Mouse (Mus musculus) c-Kit-positive CD71-negative TER-119-negative erythroid progenitor cells, embryonic 14.5 days (primary cell): ENCODE results near the gene Eng.

Experiments used
- DNase-seq: peaks from one replicate; pipeline ENCODE4 v3.0.0-alpha.2; 2013; ENCODE audit warnings: low read depth

The Eng gene

DNA sequence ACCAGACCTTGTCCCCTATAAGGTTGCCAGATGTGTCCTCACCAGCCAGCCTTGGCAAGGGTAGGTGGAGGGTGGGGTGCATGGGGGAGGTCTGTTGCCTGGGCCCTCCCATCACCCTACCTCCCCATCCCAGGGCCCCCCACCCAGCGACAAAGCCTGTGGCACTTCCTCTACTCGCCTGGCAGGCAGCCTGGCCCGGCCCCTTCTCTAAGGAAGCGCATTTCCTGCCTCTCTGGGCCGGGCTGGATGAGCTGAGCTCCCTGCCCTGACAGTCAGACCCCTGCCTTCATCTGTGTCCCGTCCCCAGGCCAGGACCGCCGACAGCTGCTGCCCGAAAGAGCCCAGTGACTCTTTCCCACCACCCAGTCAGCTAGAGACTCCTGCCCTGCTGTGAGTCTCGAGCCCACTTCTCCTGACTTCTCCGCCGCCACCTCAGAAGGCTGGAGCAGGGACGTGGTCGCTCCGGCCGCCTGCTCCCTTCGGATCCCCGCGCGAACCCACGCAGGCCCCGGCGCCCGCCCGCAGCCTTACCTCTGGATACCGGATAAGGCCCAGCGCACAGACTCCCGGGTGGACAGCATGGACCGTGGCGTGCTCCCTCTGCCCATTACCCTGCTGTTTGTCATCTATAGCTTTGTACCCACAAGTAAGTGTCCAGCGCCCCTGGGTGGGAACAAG, at the start of gene Eng:
Gene Eng (plus strand): TSS at position 217 of the 678 bp plus-strand sequence.
- DNase-seq: no peak

DNA sequence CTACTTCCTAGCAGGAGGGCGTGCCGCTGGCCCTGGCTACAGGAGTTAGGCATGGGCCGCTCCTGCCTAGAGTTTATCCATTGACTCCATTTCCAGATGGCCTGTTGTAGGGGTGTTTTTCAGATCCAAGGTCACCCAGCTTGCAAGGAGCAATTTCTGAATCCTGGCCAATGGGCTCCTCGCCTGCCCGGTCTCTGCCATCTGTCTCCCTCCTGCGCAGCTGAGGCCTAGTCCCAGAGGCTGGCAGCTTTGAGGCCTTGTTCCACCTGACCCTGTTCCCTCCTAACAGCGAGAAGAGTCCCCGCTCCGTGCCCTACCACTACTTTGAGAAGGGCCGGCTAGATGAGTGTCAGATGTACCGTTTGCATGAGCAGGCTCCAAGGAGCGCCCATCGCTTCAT, 49.7 kb upstream of the Eng start:
- DNase-seq: no peak

DNA sequence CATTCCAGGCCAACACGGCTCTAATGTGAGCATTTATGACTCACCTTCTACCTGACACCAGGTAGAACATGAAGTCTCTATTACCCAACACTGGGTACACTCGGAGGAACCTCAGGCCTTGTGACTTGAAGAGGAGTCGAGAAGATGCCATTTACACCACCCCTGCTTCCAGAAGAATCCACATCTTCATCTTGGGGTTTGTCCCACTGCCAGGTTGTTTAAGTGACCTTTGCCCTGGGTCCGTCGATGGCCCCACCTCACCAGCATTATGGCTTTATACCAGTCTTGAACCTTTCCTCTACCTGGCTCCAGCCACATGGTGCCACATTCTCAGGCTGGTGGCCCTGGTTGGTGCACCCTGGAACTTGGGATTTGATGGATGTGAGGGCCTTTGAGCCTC, 49.1 kb upstream of the Eng start:
- no peak for DNase-seq

DNA sequence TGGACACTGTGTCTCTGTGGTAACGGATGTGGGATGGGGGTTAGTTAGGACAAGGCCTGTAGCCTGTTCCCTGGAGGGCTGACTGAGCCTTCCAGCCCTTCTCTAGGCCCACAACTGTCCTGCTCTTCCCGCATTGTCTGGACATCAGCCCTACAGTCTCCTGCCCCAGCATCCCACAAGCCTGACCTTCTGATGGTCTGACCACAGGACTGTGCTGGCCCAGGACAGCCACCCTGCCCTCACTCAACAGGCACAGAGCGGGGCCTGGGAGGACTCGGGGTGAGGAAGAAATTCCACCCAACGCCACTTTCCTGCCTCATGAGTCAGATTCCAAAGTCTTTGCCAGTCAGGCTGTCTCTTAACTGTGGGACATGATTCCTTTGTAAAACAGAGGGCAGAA, 48.7 kb upstream of the Eng start:
- DNase-seq: no peak

DNA sequence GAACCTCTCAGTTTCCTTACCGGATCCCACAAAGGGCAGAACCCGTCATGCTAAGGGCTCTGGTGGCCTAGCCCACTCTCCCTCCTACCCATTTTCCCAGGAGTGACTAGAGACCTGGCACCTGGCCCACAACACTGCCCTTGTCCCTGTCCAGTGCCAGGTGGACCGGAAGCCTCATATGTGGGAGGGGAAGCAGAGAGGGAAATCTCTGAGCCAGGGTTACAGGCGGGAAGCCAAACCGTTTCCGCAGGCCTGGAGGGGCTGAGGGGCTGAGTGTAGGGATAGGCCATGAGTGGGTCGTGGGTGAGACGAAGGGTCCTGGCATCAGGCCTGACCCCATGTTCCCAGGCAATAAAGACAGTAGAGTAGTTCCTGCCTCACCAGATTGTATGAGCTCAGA, 47.9 kb upstream of the Eng start:
- no peak for DNase-seq

DNA sequence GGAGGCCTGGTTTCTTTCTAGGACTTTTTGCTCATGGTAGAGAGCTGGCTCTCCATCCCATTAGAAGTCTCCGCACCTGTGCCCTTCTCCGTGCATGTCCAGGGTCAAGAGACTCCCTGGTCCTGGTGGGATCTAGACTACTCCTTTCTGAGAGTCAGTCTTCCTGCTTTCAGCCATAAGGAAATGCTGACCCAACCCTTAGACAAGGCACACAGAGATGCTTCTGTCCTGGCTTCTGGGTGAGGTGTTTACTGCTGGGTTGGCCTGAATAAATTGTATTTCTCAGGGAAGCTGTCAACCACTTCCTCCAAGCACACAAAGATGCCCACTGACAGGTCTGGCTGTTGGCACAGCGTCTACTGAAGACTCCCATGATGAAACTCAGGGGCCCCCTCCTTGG, 47.0 kb upstream of the Eng start, which contains the start of gene St6galnac6:
Gene St6galnac6 (plus strand): TSS at position 301 of the 400 bp plus-strand sequence.
- no peak for DNase-seq

DNA sequence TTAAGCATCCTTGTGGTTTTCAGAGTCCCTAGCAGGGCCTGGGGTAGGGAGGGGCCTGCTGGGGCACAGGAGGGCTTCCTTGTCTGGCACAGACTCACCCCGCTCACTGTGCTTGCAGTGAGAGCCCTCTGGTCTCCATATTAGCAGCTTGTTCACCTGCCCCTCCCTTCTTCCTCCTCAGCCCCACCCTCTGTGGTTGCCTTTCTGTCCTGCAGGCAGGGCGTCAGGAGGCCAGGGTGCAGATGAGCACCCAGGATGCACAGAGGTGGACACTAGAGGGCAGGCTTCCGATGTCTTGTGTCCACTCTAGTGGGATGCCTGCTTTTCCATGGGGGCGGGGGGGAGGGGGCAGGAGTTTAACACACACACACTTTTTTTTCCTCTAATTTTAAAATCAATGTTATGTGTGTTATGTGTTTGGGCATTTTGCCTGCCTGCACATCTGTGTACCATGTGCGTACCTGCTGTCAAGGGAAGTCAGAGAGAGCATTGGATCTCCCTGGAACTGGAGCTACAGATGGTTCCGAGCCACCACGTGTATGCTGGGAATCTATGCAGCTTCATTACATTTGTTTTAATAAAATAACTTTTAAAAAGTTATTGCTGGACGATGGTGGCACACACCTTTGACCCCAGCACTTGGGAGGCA, 44.9 kb upstream of the Eng start:
- peak; percentile 26 for DNase-seq

DNA sequence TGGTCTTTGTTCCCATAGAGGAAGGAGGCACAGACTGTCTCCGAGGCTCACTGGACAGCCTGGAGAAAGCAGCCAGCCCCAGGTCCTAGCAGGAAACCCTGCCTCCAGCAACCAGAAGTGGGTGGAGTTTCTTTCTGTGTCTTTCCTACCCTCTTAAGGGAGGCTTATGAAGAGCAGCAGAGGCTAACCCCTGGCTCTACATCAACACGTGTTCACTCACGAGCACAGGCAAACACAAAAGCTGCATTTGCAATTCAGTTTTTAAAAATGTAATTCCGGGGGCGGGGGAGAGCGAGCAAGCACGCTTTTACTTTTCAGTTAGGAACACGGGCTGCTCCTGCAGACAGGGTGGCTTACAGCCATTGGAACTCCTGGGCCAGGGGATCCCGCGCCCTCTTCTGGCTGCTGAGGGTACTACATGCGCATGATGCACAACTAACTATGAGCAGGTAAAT, 43.8 kb upstream of the Eng start:
- DNase-seq: peak; percentile 73

DNA sequence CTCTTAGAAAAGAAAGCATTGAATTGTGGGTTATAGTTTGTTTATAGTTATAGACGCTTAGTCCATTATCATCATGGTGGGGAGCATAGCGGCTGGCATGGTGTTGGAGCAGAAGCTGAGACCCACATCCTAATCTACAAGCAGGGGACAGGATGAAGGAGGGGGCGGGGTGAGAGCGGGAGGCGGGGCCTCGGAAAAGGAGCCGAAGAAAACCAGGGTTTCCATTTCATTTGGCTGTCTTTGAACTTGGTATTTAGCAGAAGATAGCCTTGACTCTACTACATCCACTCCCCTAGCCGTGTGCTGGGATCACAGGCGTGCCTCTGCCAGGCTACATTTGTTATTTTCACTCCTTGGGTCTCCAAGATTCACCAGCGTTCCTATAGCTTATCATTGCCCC, 41.8 kb upstream of the Eng start:
- DNase-seq: no peak

DNA sequence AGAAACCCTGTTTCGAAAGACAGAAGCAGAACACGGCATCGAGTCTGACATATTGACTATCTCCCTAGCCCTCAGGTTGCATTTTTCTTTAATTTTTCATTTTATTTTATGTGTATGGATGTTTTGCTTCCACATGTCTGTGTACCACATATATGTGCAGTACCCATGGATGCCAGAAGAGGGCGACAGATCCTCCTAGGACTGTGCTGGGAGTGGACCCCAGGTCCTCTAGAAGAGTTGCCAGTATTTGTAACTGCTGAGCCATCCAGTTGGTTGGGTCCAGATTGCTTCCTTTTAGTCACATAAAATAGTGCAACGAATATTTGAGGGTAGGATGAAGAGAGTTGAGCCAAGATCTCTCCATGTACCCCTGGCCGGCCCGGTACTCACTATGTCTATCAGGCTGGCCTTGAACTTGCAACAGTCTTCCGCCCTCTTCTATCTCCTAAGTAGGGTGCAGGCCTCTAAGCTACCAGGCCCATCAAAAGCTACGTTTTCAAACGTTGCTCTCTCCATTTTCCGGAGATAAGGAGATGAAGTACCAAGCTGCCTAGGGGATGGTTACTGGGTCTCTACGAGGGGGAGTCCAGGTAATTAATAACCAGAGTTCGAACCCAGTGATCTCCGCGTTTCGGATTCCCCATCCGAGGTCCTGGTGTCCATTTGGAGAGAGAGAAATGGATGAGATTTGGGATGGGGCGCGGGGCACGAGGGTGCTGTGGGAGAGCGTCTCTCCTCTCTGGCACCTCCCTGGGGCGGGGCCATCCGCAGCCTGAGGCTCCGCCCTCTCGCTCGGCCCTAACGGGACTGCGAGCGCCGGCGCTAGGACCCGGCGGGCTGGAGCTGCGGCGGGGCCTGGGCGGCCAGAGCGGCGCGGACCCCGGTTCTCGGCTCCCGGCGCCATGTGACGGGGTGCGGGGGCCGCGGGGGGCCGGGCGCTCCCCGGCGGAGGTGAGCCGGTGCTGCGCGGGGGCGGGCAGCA, 39.9 kb upstream of the Eng start:
- DNase-seq: peak; percentile 79

DNA sequence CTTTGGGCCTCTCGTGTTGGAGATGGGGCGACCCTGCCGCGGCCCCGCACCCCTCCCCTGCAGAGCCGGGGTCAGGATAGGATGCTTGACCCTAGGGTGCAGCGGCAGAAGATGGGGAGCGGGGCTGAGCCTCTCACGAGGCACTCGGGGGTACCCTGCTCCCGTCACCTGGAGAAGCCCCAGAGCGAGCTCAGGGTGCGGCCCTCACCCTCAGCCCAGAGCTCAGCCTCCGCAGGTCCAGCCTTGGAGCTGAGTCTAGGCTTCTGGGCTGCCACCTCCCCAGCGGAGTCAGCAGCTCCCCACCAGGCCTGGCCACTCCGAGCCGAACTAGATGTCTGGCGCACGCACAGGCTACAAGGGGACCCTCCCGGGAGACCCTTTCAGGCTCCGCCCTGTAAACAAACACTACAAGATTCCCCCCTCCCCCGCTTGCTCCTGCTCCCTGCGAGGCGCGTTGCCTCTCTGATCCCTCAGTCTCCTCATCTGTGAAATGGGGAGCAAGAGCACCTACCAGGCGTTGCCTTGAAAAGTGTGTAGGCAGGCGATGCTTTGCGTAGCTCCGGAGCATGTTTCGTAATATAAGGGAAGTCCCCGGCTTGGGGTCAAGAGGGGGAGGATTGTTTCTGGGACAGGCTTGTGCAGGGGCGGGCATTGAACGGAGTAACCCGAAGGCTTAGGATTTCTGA, 39.0 kb upstream of the Eng start:
- DNase-seq: peak; percentile 44

DNA sequence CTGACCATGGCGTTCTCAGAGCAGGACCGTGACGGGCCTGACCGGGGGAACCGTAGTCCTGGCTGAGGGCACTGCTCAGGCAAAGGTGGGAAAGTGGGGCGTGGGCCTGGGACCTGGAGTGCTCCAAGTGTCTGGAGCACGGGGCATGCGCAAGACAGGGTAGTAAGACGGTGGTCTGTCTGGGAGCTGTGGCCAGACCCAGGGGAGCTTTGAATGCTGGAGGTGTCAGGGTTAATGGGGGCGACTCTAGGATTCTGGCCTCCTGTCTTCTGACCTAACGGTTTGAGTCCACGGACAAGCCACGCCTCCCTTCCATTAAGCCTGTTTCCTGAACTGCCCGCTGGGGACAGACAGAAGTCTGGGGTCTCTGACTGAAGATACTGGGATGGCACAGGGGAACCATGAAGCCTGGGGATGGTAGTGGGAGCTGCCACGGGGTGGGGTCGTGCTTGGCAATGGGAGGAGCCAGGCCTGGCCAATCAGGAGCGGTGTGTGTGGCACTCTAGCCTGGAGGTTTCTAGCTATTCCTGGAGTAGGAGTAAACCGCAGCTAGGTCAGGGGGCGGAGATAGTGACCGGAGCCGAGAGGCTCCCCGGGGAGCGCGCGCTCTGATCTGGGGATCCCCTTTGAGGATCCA, 38.1 kb upstream of the Eng start:
- peak; percentile 68 for DNase-seq

DNA sequence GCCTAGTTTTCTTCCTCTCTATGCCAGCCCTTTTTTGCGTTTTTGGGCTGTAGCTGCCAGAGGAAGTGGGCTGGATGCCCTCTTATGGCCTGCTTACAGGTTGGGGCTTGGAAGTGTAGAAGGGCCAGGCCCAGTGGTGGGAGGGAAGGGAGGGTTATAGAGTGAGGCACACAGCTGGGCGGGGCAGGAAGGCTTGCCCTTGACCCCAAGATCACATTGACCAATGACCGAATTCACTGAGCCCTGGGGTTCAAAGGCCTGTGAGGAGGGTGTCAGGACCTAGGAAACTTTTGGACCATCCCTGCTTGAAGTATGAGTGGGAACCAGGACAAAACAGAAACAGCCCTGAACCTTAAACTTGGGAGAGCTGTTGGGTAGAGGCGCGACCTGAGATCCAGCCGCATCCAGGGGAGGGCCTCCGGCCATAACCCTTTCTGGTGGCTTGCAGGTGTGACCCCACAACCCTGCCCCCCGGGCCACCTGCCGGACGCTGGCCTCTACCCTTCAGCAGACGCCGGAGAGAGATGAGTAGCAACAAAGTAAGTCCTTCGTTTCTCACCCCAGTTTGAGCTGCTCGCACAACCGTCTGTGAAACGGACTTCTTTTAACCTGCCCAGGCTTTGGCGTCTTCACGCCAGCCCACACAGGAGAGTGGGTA, 37.5 kb upstream of the Eng start:
- DNase-seq: no peak

DNA sequence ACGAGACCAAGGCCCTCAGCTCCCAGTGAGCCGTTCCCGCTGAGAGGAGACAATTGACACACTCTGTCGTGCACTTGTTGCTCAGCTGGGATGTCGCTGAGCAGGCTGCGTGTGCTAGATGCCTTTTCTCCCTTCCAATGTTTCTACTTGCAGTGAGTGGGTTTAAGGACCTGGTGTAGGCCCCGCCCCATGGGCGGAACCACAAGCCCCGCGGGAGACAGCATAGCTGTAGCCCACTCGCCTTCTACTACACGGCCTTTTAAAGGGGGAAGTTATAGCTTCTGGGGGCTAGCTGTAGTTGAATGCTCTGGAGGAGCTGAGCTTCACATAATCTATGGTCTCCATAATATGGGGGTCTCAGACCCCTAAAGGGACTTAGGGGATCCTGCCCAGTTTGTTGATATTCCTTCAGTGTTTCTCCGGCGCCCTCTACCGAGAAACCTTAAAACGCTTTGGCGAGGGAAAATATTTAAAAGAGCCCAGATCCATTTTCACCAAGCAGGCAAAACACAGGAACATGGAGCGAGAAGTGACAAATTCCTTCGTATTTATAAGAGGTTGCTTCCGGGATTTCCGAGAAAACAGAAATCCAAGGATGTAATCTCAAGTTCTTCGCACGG, 35.7 kb upstream of the Eng start:
- DNase-seq: peak; percentile 49

DNA sequence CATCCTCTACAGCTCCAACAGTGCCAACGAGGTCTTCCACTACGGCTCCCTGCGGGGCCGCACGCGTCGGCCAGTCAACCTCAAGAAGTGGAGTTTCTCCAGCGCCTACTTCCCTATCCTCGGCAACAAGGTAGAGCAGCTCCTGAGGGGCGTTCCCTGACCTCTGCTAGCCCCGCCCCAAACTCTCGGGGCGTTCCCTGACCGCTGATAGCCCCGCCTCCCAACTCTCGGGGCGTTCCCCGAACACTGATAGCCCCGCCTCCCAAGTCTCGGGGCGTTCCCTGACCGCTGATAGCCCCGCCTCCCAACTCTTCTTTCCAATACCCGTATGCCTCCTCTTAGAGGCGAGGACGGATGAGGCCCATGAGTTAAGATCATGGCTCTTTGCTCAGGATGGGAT, 34.1 kb upstream of the Eng start:
- no peak for DNase-seq

DNA sequence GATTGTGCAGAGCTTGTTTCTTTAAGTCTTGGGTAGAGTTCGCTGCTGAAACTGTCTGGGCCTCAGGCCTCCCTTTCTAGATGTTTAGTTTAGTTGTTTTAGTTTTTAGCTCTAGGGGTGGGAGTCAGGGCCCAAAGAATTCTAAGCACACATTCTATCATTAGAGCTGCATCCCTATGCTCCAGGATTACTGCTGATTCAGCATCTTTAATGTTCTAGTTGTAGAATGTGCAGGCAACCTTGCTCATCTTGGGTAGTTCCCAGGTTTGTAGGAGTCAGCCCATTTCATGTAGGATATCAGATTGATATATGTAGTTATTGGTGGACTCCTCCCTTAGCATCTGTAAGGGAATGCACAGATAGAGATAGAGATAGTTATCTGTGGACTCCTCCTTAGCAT, 29.3 kb upstream of the Eng start:
- DNase-seq: no peak

DNA sequence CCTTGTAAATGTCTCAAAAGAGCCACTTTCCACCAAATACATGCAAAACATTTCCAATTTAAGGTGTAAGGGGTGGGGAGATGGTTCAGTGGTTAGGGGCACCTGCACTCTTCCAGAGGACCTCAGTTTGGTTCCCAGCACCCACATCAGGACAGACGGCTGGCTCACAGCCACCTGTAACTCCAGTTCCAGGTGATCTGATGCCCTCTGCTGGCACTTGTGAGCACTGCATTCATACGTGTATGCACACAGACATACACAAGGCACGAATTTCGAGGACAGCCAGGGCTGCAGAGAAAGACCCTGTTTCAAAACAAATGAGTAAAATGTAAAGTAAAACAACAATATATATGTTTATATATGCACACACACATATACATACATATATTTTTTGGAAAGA, 28.8 kb upstream of the Eng start:
- no peak for DNase-seq

DNA sequence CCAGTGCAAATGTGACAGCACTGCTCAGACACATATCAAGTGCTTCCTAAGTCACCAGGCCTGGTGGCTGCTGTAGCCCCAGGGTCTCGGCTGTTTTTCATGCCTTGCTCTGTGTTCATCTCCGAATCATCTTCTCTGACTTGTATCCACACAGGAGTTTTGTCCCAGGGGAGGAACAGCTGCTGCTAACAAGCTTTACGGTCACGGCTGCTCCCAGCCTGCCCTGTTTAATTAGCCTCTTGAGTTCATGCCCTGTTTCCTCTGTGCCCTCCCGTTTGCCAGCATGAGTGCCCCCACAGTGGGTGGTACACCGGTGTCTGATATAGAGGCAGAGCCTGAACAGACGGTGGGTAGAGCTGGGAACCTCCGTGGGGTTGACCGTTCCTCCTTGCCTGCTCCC, 28.3 kb upstream of the Eng start:
- DNase-seq: no peak

DNA sequence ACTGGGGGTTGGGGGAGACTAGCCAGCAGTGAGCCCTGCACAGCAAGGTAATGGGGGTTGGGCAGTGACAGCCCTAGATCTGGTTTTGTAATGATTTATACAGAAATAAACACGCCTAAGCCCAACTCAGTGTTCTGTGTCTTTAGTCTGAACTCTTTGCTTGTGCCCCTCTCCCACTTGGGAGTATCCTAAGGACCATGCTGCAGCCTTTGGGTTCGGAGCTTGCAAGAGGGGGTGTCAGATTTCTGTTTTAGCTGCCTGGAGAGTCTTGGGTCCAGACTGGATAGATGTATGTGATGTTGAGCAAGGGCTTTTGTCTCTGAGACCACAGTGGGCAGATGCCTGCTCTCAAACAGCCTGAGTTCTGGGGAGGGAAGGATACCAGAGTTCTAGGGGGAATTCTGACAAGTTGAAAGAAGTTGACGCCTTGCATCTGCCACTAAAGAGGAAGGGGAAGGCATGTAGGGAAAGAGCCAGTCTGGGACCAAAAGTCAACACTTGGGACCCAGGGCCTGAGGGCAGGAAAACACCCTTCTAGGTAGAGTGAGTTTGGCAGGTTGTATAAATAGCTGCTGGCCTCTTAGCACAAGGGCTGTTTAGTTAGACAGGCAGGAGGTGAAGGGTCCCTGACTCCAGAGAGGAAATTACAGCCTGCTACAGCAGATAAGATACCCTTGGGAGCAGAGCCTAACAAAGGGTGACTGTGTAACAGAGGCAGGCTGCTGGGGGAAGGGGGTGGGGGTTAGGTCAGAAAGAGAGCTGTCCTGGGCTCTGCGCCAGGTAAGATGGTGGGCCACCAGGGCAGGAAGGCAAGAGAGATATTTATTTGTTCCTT, 25.5 kb upstream of the Eng start:
- no peak for DNase-seq

DNA sequence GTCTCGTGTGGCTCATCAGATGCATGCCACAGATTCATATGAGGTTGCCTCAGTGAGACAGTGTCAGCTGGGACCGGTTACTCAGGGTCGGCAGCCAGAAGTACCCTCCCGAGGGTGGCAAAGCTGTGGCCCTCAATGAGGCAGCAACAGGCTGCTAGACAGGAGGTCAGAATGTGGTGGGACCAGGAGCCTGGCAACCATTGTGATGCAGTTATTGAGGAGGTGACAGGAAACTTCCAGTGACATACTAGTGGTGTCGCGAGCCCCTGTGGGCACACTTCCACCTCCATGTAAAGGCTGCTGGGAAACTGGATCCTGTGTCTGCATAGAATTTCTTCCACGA, 24.9 kb upstream of the Eng start, which contains the start of gene Ak1:
Gene Ak1 (plus strand): TSS at position 242 of the 343 bp plus-strand sequence.
- DNase-seq: no peak
